Mouse (Mus musculus) ovary, postnatal 14 days (tissue): ENCODE measurements around the gene Acot11.
A peak's percentile ranks its signal among the peaks of the same experiment; 100 is the strongest.
"Not testable (repeated sequence)": the region's sequence is repeated elsewhere in the genome, so short reads cannot be mapped to it uniquely, and the experiment has no call there.

Experiments
- DNase-seq: peaks from one replicate; pipeline ENCODE4 v3.0.0; 2022; ENCODE audit warnings: low spot score

Acot11 gene

GRCm38 (mm10) chr4:106810039-106810438, 5.2 kb upstream of the Acot11 start:
- no peak for DNase-seq

DNA sequence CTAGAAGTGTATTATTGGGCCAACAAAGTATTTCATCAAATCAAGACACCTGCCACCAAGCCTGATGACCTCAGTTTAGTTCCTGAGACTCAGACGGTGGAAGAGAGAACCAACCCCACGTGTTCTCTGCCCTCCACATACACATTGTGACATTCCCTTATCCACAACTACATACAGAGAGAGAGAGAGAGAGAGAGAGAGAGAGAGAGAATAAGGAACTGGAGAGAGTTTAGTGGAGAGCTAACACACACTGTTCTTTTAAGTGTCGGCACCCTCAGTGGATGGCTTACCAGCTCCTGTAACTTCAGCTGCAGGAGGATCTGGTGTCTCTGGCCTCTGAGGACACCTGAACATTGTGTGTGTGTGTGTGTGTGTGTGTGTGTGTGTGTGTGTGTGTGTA, 2.5 kb upstream of the Acot11 start:
- DNase-seq = no peak

GRCm38 (mm10) chr4:106805890-106806289, 1.1 kb upstream of the Acot11 start:
- DNase-seq = no peak

- DNase-seq = no peak
Observed at GRCm38 (mm10) chr4:106804201-106804909, 443 bp downstream of the Acot11 start.

GRCm38 (mm10) chr4:106803781-106804180, 1.0 kb downstream of the Acot11 start:
- DNase-seq = no peak

DNA sequence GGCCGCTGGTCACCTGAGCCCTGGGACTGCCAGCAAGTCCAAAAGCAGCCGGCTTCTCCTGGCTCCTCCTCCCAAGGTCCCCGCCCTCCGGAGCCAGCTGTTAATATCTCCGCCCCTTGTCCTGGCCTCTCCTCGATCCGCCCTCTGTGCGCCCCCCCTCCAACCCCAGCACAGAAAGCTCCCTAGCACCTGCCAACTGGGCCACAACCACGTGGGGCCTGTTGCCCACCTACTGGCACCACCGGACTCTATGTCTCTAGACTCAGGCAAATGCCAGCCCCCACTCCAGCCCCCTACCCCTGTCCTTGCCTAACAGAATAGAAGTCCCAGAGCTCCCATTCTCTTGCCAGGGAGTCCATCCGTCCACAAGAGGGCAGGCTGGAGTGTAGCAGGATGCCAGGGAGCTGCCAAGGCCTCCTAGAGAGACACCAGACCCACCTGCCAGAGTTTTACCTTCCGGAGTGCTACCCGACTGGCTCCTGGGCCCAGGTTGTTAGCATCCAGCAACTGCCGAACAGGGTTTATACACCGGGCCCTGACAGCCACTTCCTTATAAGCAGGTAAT, 4.9 kb downstream of the Acot11 start:
- DNase-seq = peak; percentile 72

GRCm38 (mm10) chr4:106798908-106799546, 5.8 kb downstream of the Acot11 start:
- DNase-seq = no peak

- DNase-seq = no peak
Observed at GRCm38 (mm10) chr4:106795289-106795688, 9.5 kb downstream of the Acot11 start.

DNA sequence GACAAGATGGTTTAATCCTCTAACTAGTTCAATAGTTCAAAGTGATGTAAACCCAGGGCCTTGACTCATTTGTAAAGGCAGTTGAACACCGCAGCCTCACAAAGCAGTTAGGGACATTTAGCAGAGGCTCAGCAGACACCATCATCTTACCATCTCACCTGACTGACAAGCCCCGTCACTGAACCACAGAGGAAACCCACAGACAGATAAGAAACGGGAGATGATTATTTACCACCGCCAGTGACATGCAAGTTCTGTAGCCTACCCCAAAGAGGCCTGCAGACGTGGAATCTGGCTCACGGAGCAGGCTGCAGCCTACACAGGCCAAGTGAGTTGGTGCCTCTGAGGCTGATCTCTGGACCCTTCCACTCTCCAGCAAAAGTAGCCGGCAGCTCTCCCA, 10.6 kb downstream of the Acot11 start:
- no peak for DNase-seq

GRCm38 (mm10) chr4:106793826-106794225, 11.0 kb downstream of the Acot11 start:
- not testable (repeated sequence) for DNase-seq

DNA sequence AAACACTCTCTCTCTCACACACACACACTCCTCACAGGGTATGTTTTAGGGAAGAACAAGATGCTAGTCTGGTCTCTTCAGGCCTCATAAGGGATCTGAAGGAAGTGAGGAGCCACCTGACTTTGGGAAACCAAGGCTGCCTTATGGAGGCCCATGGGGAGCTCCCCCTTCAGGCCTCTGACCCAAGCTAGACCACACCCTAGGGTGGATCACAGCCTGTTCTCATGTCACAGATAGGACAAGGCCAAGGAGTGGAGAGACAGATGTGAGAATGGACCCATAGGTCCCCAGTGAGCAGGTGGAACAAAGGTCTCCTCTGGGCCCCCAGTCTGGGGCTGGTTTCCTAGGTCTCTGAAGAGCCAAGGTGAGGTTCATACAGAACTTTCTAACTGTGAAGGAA, 12.5 kb downstream of the Acot11 start:
- DNase-seq = no peak

GRCm38 (mm10) chr4:106790938-106791337, 13.9 kb downstream of the Acot11 start:
- no peak for DNase-seq

- not testable (repeated sequence) for DNase-seq
Observed at GRCm38 (mm10) chr4:106790218-106790617, 14.6 kb downstream of the Acot11 start.

DNA sequence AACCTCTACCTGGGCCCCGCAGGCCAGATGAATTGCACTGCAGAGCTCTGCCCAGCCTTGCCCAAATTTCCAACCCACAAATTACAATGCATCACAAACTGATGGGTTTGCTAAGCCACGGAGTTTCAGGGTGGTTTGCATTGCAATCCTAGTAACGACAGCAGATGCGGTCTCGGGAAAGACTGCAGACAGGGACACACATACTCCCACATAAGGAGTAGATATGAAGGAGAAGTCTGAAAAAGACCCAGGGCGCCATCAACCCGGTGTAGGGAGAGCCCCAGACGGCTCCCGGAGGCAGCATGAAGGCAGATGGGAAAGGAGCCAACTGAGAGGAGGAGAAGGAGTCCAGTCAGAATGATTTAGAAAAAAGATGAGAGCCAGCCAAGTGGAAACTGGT, 15.1 kb downstream of the Acot11 start:
- no peak for DNase-seq

- no peak for DNase-seq
Observed at GRCm38 (mm10) chr4:106788627-106789026, 16.2 kb downstream of the Acot11 start.

DNA sequence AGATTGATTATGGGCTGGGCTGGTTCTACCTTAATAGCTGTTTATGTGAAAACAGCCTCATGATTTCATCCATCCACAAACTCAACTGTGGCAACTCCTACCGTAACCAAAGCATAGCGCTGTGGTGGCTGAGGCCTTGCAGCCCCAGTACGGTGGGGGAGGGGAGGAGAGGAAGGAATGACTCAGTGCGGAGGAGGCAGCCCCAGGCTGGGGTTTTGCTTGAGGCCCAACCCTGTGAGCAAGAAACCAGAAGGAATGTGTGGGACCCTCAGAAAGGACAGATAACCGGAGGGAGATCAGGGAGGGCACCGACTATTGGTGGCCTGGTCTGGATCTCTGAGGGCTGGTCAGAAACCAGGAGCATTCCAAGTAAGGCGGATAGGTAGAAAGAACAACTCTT, 17.0 kb downstream of the Acot11 start:
- peak; percentile 34 for DNase-seq

DNA sequence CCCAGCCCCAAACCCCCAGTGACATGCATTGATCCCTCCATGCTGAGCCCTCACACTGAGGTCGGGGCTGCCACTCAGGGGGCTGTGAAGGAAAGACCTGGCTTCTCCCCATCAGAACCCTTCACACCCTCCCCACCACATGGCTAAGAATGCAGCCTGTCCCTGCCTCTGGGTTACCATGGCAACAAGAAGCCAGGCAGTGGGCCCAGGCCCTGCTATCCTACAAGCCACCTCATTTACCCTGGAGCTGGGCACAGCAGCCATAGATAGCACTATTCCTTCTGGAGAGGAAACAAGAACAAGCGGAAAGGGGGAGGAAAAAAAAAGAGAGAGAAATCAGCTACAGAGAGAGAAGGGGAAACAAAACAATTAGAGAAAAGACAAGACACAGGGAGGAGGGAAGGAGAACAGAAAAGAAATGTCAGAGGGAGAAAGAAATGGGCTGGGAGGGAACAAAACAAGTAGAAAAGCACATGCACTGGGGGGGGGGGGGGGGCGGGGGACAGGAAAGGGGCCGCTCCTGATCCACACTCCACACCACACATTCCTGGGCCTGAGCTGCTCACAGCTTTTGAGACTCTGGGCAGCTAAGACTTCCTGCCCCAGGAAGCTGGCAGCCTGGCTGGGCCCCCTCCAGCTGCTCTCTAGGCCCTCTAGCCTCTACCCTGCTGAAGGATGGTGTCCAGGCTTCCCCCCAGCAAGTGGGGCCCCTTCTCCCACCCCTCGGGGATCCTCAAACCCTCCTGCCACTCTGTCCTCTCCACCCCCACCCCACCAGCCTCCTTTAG, 18.9 kb downstream of the Acot11 start:
- DNase-seq = peak; percentile 26

- no peak for DNase-seq
Observed at GRCm38 (mm10) chr4:106785345-106785744, 19.5 kb downstream of the Acot11 start.

DNA sequence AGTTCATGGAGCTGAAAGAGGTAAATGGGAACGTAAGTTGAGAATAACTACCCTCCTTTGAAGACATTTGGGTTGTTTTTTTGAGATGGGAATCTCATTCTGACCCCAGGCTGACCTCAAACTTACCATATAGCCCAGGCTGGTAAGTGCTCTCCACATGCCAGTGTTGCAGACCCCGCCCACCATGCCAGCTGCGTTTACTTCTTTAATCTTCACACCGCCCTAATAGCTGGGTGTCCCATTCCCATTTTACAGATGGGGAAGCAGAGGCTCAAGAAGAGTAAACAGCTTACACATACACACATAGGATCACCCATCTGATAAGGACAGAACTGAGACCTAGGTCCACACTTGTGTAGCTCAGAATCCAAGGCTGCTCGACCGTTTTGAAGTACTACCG, 20.0 kb downstream of the Acot11 start:
- DNase-seq = no peak

GRCm38 (mm10) chr4:106783137-106783536, 21.7 kb downstream of the Acot11 start:
- DNase-seq = no peak

DNA sequence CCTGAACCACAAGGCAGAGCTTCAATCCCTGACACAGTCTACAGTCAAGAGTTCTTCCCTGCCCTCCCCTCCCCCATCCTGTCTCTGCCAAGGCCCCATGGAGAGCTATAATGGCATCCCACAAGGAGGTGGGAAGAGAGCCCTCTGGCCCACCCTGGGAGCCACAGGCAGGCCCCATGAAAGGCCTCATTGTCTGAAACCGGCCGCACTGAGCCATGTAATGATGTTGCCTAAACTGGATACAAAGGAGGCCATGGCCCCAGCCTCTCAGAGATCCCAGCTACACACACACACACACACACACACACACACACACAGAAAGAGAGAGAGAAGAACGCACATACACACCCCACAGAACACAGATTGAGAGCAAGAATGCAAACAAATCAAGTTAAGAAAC, 24.8 kb downstream of the Acot11 start:
- no peak for DNase-seq

DNA sequence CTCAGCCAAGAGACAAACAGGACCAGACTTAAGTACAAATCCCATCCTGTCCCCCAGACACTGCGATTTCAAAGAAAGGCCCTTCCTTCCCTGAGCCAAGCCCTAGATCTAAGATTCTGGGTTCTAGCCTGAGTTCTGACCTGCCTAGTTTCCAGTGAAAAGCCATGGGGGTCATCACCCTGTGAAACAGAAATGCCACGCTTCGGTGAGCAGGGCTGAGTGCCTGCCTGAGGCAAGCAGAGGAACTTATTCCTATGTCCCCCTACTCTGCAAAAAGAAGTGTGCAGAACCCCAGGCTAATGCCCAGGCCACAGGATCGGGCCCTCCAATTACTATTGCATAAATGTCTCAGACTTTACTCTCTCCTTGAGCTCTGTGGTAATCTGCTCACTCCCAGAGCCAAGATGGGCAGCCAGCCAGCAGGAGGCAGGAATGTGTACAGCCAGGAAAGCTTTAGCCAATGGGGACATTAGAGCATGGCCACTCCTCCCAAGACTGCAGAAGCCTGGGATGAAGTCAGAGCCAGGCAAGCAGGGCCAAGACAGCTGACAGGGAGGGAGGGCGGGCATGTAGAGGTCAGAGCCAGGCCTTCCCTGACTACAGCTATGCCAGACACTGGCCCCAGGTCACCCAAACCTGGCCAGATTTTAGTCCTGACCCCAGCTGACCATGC, 26.5 kb downstream of the Acot11 start:
- DNase-seq = peak; percentile 90
